Mouse (Mus musculus) ES-E14 (cell line): ENCODE data around the gene Snta1. TPM values are rescaled to one million over a fixed set of nuclear protein-coding genes. Genes with fewer than 3 reads are reported as not detected.

Experiments
- DNase-seq: peaks from one replicate; pipeline ENCODE4 v3.0.0-alpha.2; 2013; ENCODE audit warnings: low read depth, low spot score
- H3K27ac ChIP-seq: 2 replicates; pipeline ENCODE4 v1.5.1; 2012; ENCODE audit warnings: low read depth, mild to moderate bottlenecking, low read length, moderate library complexity, mixed read lengths; ENCODE audit not compliant: poor library complexity, insufficient read depth, severe bottlenecking
- H3K36me3 ChIP-seq: 2 replicates; pipeline ENCODE4 v1.6.1; 2012; ENCODE audit warnings: mild to moderate bottlenecking, low read length, moderate library complexity, mixed read lengths; ENCODE audit not compliant: control insufficient read depth, poor library complexity, insufficient read depth, severe bottlenecking
- H3K4me1 ChIP-seq, 2 experiments: fragments of 150-350 bp in 1 of 2; sonication (generic) in 1 of 2; 2 replicates each; pipeline ENCODE4 v1.6.1; 2012; ENCODE audit warnings: low read length in 2 of 2, mild to moderate bottlenecking in 1 of 2, mixed read lengths in 1 of 2; ENCODE audit not compliant: control insufficient read depth in 2 of 2, insufficient read depth in 2 of 2, poor library complexity in 1 of 2
- H3K4me3 ChIP-seq, 2 experiments: fragments of 150-350 bp in 1 of 2; sonication (generic) in 1 of 2; 2 replicates each; pipeline ENCODE4 v1.5.1; 2012; ENCODE audit warnings: low read length in 2 of 2, low read depth in 1 of 2, mild to moderate bottlenecking in 1 of 2, mixed read lengths in 1 of 2; ENCODE audit not compliant: insufficient read depth in 1 of 2, poor library complexity in 1 of 2, severe bottlenecking in 1 of 2
- H3K9ac ChIP-seq: 2 replicates; pipeline ENCODE4 v1.6.1; 2012; ENCODE audit warnings: low read depth, mild to moderate bottlenecking, low read length, mixed read lengths; ENCODE audit not compliant: poor library complexity, insufficient read depth, severe bottlenecking
- H3K9me3 ChIP-seq: fragments of 150-350 bp; sonication (generic); 2 replicates; pipeline ENCODE4 v1.6.1; 2012; ENCODE audit warnings: low read depth, mild to moderate bottlenecking, low read length; ENCODE audit not compliant: control insufficient read depth, insufficient read depth
- CHD2 ChIP-seq: IDR thresholded peaks from 2 replicates; pipeline ENCODE4 v1.6.1; 2014; ENCODE audit warnings: mild to moderate bottlenecking, low read depth, low read length, inconsistent platforms
- HCFC1 ChIP-seq: IDR thresholded peaks from 2 replicates; pipeline ENCODE4 v1.6.1; 2012; ENCODE audit warnings: low read length, inconsistent platforms, borderline replicate concordance; ENCODE audit not compliant: insufficient read depth
- MAFK ChIP-seq: IDR thresholded peaks from 2 replicates; pipeline ENCODE4 v1.6.1; 2014; ENCODE audit warnings: mild to moderate bottlenecking, low read depth, low read length, inconsistent platforms; ENCODE audit not compliant: insufficient read depth
- ZC3H11A ChIP-seq: IDR thresholded peaks from 2 replicates; pipeline ENCODE4 v1.6.1; 2012; ENCODE audit warnings: low read depth, mild to moderate bottlenecking, inconsistent platforms, low read length, borderline replicate concordance
- ZNF384 ChIP-seq: IDR thresholded peaks from 2 replicates; pipeline ENCODE4 v1.6.1; 2012; ENCODE audit warnings: low read depth, low read length, inconsistent platforms
- in situ Hi-C, 2 experiments: fragments of 600-800 bp; cut with MboI; formaldehyde crosslinking; loops; one replicate each; pipeline ENCODE4 v1.15.1; 2025; ENCODE audit warnings: low sequenced_read_pairs in 2 of 2, inconsistent platforms in 1 of 2; ENCODE audit not compliant: unreplicated experiment in 2 of 2
- total RNA-seq: library from RNA; depleted of rRNA; stranded (reverse); fragments of 300-350 nt; gene quantifications from 2 replicates; pipeline ENCODE4 v1.2.3, GENCODE M21; 2012; rRNA removed

Snta1 gene
- total RNA-seq, 1 experiment, result 11.3 TPM

- Histone ChIP-seq H3K27ac (no peak overlapping the region), H3K4me1 (no peaks in the 10 kb centered on the region), H3K9me3 (no peaks in the 10 kb centered on the region), H3K36me3 (peaks cover 17% of the 10 kb centered on the region), H3K9ac (no peak overlapping the region), H3K4me3 (no peak overlapping the region)
- TF ChIP-seq MAFK (no peak), ZNF384 (no peak), HCFC1 (no peak), CHD2 (no peak), ZC3H11A (no peak)
- in situ Hi-C loops, result no loop called here
- no peak for DNase-seq
Measured at GRCm38 (mm10) chr2:154348152-154348551, 59.7 kb downstream of the Snta1 start.

GRCm38 (mm10) chr2:154339356-154339755 is 68.5 kb downstream of the Snta1 start:
- no peak for DNase-seq
- in situ Hi-C loops, result no loop called here
- Histone ChIP-seq H3K9me3 (no peaks in the 10 kb centered on the region), H3K4me3 (no peak overlapping the region), H3K36me3 (peaks cover 3% of the 10 kb centered on the region; the same call in 1 of the 2 replicates), H3K9ac (peak overlapping the region; percentile 55; the same call in 1 of the 2 replicates), H3K27ac (peak overlapping the region; percentile 97), H3K4me1 (peaks cover 12 to 14% of the 10 kb centered on the region in 2 experiments)
- TF ChIP-seq ZC3H11A (no peak), CHD2 (no peak), ZNF384 (no peak), MAFK (no peak), HCFC1 (no peak)

- H3K36me3 ChIP-seq, result no peaks in the 10 kb centered on the region
- no peaks in the 10 kb centered on the region for H3K9me3 ChIP-seq
- H3K4me3 ChIP-seq, result no peak overlapping the region
- H3K4me1 ChIP-seq, result peaks cover 14% of the 10 kb centered on the region in 2 experiments
- no peak for TF ChIP-seq ZC3H11A
- TF ChIP-seq ZNF384, result peak; percentile 97
- no peak for TF ChIP-seq HCFC1
- 0 out of 2 replicates have a peak, but pooled peaks have one; percentile 35 for TF ChIP-seq CHD2
- peak; percentile 97 for TF ChIP-seq MAFK
- in situ Hi-C loops, result no loop called here
- DNase-seq, result peak; percentile 39
- peak overlapping the region; percentile 97; the same call in 1 of the 2 replicates for H3K27ac ChIP-seq
- H3K9ac ChIP-seq, result no peak overlapping the region; the same call in 1 of the 2 replicates
Measured at GRCm38 (mm10) chr2:154338161-154338560, 69.7 kb downstream of the Snta1 start.

- Histone ChIP-seq H3K9me3 (no peaks in the 10 kb centered on the region), H3K4me1 (peaks cover 14 to 16% of the 10 kb centered on the region in 2 experiments), H3K36me3 (no peaks in the 10 kb centered on the region), H3K4me3 (no peak overlapping the region), H3K9ac (peak overlapping the region; percentile 54), H3K27ac (peak overlapping the region; percentile 93)
- DNase-seq, result no peak
- TF ChIP-seq HCFC1, result no peak
- TF ChIP-seq CHD2, result no peak
- no peak for TF ChIP-seq ZC3H11A
- TF ChIP-seq ZNF384, result no peak
- no peak for TF ChIP-seq MAFK
- in situ Hi-C loops, result no loop called here
Measured at GRCm38 (mm10) chr2:154335572-154335971, 72.3 kb downstream of the Snta1 start.

GRCm38 (mm10) chr2:154326852-154327251 is 81.0 kb downstream of the Snta1 start:
- H3K9ac ChIP-seq, result no peak overlapping the region
- no peaks in the 10 kb centered on the region for H3K9me3 ChIP-seq
- H3K4me3 ChIP-seq, result no peak overlapping the region
- no peak overlapping the region for H3K27ac ChIP-seq
- DNase-seq, result no peak
- in situ Hi-C loops, result no loop called here
- H3K4me1 ChIP-seq, result 0 out of 4 replicates have a peak, but pooled peaks cover 0 to 2% of the 10 kb centered on the region in 2 experiments
- H3K36me3 ChIP-seq, result no peaks in the 10 kb centered on the region
- no peak for TF ChIP-seq HCFC1
- TF ChIP-seq MAFK, result no peak
- TF ChIP-seq CHD2, result no peak
- no peak for TF ChIP-seq ZNF384
- TF ChIP-seq ZC3H11A, result no peak

Other genes with a start within 250 kb of the Snta1 start
- not detected in 2 replicates for gene Bpifa5, start 245.5 kb downstream of the Snta1 start, total RNA-seq
- 0.11 and 0.18 TPM in 2 replicates for gene Bpifb1, start 217.3 kb downstream of the Snta1 start, total RNA-seq
- 0.36 TPM in 1 of 2 replicates, not detected in the other for gene Bpifb5, start 184.4 kb downstream of the Snta1 start, total RNA-seq
- gene Bpifb9a, start 150.2 kb downstream of the Snta1 start, total RNA-seq, result not detected in 2 replicates
- not detected in 2 replicates for gene Bpifb9b, start 100.9 kb downstream of the Snta1 start, total RNA-seq
- 30.0 and 33.2 TPM in 2 replicates for gene Cdk5rap1, start 35.1 kb downstream of the Snta1 start, total RNA-seq
- gene Cbfa2t2, start 28.4 kb upstream of the Snta1 start, total RNA-seq, result 37.6 and 56.4 TPM in 2 replicates
- 1.7 and 1.9 TPM in 2 replicates for gene 1700003F12Rik, start 139.0 kb upstream of the Snta1 start, total RNA-seq
- 0.45 and 1.2 TPM in 2 replicates for gene Actl10, start 143.7 kb upstream of the Snta1 start, total RNA-seq
- 5.8 and 9.5 TPM in 2 replicates for gene Necab3, start 150.8 kb upstream of the Snta1 start, total RNA-seq
- gene E2f1, start 161.8 kb upstream of the Snta1 start, total RNA-seq, result 13.8 and 16.9 TPM in 2 replicates
- 8.6 and 10.5 TPM in 2 replicates for gene Pxmp4, start 195.6 kb upstream of the Snta1 start, total RNA-seq
- 3.2 and 4.0 TPM in 2 replicates for gene Zfp341, start 205.2 kb upstream of the Snta1 start, total RNA-seq
- 0.67 TPM in 1 of 2 replicates, not detected in the other for gene 4930519P11Rik, start 205.3 kb upstream of the Snta1 start, total RNA-seq
- 60.4 and 94.3 TPM in 2 replicates for gene Chmp4b, start 243.6 kb upstream of the Snta1 start, total RNA-seq